Mouse (Mus musculus) adrenal gland, postnatal 14 days (tissue): ENCODE data around the gene Lrat. TPM values are rescaled to one million over a fixed set of nuclear protein-coding genes. Genes with fewer than 3 reads are reported as not detected.

Experiments
- DNase-seq: peaks from one replicate; pipeline ENCODE4 v3.0.0; 2021; ENCODE audit warnings: mixed read lengths
- long read RNA-seq, 2 experiments: library from polyadenylated mRNA; stranded (forward); transcript quantifications; one replicate each; pipeline ENCODE4 v2.0.0; 2021
- total RNA-seq: library from RNA; stranded (reverse); gene quantifications from 2 replicates; pipeline ENCODE4 v1.2.3, GENCODE M21; 2021

The Lrat gene
- total RNA-seq = 0.53 and 1.3 TPM in 2 replicates
- long read RNA-seq, experiment 1 = 0 reads
- long read RNA-seq, experiment 2 = 0 reads

- DNase-seq = peak; percentile 17
Measured at GRCm38 (mm10) chr3:82903613-82904205, at the start of gene Lrat. Lrat (minus strand) TSS chr3:82903973.

GRCm38 (mm10) chr3:82952173-82952962 lies 48.6 kb upstream of the Lrat start:
- peak; percentile 16 for DNase-seq

DNA sequence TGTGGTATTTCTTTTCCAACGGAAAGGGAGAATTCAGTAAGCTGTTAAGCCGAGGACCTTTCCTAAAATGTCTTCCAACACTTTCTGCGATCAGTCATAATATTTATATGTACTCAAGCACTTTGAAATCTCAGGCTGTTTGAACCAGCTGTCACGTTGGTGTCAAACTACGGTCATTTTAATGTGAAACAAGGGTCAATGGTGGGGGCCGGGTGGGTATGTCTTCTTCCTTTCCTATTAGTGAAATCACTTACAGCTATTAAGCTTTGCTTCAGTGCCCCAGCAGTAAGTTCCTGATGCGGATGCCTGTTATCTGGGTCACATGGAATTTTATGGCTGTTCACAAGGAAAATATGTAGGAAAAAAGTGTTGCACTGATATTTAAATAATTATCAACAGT lies 46.9 kb upstream of the Lrat start:
- DNase-seq = no peak

DNA sequence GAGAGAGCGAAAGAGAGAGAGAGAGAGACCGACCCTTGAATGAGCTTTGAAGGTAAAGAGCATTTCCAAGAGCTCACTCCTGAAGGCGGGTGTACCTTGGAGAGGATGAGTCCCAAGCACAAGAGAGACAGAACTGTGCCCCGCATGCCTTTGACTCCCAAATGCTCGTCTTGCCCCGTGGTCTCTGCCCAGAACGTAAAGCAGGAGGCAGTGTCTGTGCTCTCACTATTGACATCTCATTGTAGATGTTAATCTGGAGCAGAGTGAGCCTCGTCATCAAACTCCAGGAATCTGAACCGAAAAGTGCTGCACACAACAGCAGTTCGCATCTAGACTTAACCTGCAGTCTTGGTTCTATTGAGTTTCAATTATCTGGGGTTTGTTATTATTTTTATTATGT lies 46.4 kb upstream of the Lrat start:
- DNase-seq = no peak

DNA sequence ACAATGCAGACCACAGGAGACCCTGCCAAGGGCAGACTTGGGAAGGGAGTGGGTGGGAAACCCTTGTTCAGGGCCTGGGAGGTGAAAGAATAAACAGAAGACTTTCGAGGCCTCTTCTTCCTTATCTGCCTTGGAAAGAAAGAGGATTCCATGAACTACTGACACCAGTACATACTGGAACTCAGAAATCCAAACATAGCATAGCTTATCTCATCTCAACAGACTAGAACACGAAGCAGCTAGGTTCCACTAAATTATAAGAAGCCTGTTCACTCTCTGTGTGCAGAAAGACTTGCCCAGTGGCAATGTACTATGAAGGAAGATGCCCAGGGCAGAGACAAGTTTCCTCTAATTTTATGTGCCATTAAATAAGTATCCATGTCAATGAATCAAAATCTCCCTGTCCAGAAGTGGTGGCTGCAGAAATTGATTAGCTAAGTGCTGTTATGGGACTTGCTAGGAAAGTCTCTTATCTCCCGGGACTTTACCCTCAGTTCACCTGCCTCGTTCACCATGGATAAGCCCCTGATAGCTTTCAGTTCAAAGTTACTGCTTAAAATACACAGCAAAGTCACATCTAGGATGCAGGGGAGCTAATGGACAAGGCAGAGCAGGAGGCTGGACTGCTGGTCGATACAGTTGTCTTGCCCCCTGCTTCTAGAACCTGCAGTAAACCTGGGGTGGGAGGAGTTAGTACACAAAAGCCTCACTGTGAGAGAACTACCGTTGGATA lies 42.8 kb upstream of the Lrat start:
- DNase-seq = no peak

GRCm38 (mm10) chr3:82927917-82928316 lies 24.1 kb upstream of the Lrat start:
- no peak for DNase-seq

DNA sequence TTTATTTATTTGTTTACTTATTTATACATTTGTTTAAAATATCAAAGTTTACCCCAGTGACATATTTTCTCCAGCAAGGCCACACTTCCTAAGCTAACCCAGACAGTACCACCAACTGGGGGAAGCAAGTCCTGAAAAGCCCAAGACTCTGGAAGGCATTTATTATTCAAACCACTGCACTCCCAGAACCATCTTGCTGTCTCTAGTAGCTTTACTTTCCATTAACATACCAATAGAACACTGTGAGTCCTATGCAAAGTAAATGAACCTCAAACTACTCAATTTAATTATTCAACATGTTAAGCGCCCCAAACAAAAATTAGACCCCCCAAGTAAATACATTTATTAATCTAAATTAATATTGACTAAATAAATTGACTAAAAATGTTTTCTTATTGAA lies 11.9 kb upstream of the Lrat start:
- DNase-seq = no peak

GRCm38 (mm10) chr3:82908671-82909070 lies 4.9 kb upstream of the Lrat start:
- DNase-seq = no peak

DNA sequence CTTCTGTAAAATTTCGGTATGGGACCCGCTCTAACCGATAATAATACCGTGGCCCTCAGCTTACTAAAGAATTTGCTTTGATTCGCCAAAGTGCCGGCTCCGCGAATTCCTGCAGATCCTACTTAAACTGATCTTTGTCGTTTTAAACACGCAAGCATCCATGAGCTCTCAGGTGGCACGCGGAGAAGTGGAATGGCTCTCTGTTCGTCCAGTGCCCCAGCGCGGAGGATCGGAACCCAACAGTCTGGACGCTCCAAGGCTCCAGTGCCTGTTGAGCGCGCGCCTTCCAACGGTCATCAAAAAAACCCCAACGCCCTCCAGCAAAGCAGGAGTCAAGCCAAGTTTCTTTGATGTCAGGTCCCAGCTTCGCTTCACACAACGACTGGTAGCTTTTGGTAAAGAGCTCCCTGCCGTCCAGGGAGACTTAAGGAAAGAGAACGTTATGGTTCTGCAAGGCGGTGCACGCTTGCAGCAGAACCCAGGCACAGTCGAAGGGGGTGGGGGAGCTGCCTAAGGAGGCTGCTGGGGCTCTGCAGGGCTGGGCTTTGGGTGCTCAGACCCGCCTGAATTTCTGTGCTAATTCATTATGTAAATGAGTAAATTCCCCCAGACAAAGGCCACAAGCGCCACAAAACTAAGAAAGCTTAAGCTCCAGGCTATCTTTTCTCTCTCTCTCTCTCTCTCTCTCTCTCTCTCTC lies 587 bp upstream of the Lrat start:
- DNase-seq = peak; percentile 6

- DNase-seq = no peak
Measured at GRCm38 (mm10) chr3:82902757-82903612, 788 bp downstream of the Lrat start.

DNA sequence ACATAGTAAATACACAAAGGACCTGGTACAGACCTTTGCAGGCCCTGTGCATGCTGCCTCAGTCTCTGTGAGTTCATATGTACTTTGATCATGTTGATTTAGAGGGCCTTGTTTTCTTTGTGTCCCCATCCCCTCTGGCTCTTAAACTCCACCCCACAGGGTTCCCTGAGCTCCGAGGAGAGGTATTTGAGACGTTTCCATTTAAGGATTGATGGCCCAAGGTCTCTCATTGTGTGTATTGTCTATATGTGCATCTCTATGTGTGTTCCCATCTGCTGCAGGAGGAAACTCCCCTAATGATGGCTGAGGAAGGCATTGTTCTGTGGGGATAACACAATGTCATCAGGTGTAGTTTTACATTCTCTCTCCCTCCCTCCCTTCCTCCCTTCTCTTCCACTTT lies 14.9 kb downstream of the Lrat start:
- DNase-seq = no peak

DNA sequence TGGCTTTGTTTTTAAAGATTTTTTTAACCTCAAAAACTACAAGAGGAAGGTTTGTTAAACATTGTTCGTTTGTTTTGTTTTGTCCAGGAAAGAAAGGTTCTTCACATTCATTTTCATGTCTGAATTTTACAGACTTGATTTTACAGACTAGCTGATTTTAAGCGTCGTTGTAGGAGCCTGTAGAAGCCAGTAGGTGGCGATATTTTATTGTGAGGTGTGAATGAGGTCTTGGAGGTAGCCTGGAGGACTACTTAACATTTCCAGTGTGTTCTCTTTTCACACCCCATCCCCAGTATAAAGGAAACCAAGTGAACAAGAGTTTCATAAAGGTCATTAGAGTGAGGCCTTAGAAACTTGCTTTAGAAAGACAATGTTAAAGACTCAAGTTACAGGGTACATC lies 26.5 kb downstream of the Lrat start:
- peak; percentile 39 for DNase-seq

DNA sequence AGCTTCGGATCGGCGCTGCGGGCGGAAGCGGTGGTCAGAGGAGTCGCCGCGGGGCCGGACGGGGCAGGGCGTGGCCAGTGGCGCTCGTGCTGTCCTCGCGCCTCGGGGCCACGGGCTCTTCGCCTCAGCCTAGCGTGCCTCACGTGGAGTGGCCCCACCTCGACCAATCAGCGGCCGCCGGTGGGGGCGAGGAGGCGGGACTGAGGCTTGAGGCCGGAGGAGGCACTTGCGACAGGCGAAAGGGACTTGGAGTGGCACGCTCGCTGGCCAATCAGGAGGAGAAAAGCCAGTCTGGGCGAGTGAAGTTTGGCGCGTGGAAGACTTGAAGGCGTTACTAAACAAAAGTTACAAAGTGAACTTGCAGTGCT lies 27.4 kb downstream of the Lrat start, which contains the start of gene Rbm46:
TSS of gene Rbm46 (minus strand) at position 112 of the 368 bp plus-strand sequence.
- DNase-seq = peak; percentile 88

DNA sequence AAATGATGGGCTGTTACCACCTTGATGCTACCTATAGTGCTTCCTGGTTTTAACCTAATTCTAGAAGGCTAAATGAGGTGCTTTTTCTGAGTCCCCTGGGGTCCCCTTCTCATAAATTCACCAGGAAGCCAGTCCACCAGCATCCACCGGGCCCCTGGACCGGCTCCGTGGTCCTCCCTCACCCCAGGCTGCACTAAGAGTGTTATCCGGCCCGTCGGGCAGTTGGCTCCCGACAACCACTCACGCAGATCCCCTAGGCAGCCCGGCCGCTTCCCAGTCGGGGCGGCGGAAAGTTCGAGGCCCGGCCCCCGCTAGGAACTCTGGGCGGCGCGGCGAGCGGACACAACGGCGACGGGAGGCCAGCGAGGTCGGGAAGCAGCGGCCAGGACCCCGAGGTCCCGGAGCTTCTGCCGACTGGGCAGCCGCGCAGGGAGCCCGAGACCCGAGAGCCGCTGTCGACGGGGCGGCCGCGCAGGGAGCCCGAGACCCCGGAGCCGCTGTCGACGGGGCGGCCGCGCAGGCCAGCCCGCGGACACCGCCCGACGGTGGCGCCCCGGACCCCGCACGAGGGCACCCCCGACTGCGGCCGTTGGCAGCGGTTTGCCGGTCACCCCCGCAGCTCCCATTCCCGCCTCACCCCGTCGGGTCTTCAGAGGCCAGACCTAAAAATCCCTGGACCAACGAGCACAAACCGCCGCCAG lies 28.0 kb downstream of the Lrat start:
- no peak for DNase-seq

GRCm38 (mm10) chr3:82857414-82858077 lies 46.2 kb downstream of the Lrat start:
- DNase-seq = peak; percentile 33

Other genes starting within 250 kb of the Lrat start
- 1.1 and 1.7 TPM in 2 replicates for gene Rbm46, start 27.5 kb downstream of the Lrat start, total RNA-seq
- 22.3 and 435 TPM in 2 replicates for gene Fgg, start 103.8 kb upstream of the Lrat start, total RNA-seq
- gene Fga, start 122.1 kb upstream of the Lrat start, total RNA-seq = 24.5 and 518 TPM in 2 replicates
- 14.2 and 242 TPM in 2 replicates for gene Fgb, start 145.9 kb upstream of the Lrat start, total RNA-seq
- 49.8 and 50.8 TPM in 2 replicates for gene Plrg1, start 151.5 kb upstream of the Lrat start, total RNA-seq
- gene Dchs2, start 224.0 kb upstream of the Lrat start, total RNA-seq = 1.3 and 1.5 TPM in 2 replicates